ENCODE assay signal across 19 mouse cellular contexts in the genomic region with DNA sequence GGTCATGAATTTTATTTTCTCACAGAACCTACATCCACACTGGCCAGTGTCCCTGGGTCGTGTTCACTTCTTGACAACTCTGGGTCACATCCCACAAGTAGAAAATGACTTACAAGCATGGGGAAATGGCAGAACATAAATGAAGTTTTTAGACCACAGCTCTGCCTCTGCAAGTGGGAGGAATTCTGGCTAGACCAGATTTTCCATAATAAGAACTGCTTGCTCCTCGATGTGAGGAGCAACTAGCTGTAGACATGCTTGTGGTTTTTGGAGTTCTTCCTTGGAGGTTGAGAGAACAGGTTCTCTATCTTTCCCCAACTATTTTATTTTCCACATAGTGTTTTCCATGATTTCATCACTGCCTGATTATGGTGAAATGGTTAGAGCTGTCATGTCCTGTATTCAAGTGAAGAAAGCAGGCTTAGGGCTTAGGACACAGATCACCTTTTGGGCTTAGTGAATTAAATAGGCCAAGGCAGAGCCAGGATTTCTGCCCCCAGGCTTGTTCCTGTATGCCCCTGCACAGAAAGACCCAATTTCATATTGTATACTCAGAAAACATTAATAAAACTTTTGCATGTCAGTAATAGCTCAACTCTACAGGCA.
"Had no signal": no experiment of that assay in that cellular context is flagged by ENCODE, and none has a peak within 500 bp of the region (broad histone marks: within the 10 kb centered on the region; RNA-seq: fewer than 3 reads in every experiment).

No protein-coding gene starts in this region.

- H3K9me3 ChIP-seq: limb, embryonic 12.5 days; limb, embryonic 15.5 days; neural tube, embryonic 12.5 days had no signal

- H3K4me1 ChIP-seq: limb, embryonic 12.5 days; limb, embryonic 15.5 days; neural tube, embryonic 12.5 days had no signal

- H3K27me3 ChIP-seq: limb, embryonic 12.5 days; limb, embryonic 15.5 days; neural tube, embryonic 12.5 days had no signal

- H3K27ac ChIP-seq: limb, embryonic 12.5 days; limb, embryonic 15.5 days; liver, embryonic 14.5 days; neural tube, embryonic 12.5 days; stomach, postnatal 0 days had no signal

- H3K4me2 ChIP-seq: limb, embryonic 12.5 days; limb, embryonic 15.5 days; liver, embryonic 11.5 days; lung, embryonic 14.5 days; midbrain, embryonic 11.5 days; neural tube, embryonic 12.5 days had no signal

- H3K9ac ChIP-seq: limb, embryonic 12.5 days; limb, embryonic 15.5 days; liver, embryonic 14.5 days; liver, postnatal 0 days; lung, embryonic 14.5 days; neural tube, embryonic 12.5 days had no signal

- ATAC-seq: liver, postnatal 0 days had no signal

- H3K36me3 ChIP-seq: limb, embryonic 12.5 days; limb, embryonic 15.5 days; neural tube, embryonic 12.5 days had no signal

- DNase-seq: kidney, adult 18-20 months; kidney, adult 9 months; kidney, postnatal 14 days; kidney, postnatal 4 days; left cerebral cortex, postnatal 4 days; liver, postnatal 0 days; lung, embryonic 14.5 days; lung, postnatal 10 days; lung, postnatal 36 days; midbrain, embryonic 14.5 days; retina, postnatal 1 day; thymus, postnatal 25 days had no signal

- H3K4me3 ChIP-seq: limb, embryonic 12.5 days; limb, embryonic 15.5 days; neural tube, embryonic 12.5 days had no signal
